Mouse (Mus musculus) midbrain, embryonic 14.5 days (tissue): ENCODE data around the gene Mgea5. TPM values are rescaled to one million over a fixed set of nuclear protein-coding genes. Genes with fewer than 3 reads are reported as not detected.

ENCODE experiments used
- ATAC-seq: fragments of 200-750 bp; cut with Nextera tagmentation; 2 replicates; pipeline ENCODE4 v1.8.0; 2017; ENCODE audit warnings: moderate number of reproducible peaks, moderate library complexity; ENCODE audit not compliant: low FRiP score, low TSS enrichment
- DNase-seq: peaks from one replicate; pipeline ENCODE4 v3.0.0-alpha.2; 2015
- H3K27ac ChIP-seq: fragments of 300-500 bp; sonication (generic); replicated peaks from 2 replicates; pipeline ENCODE4 v1.5.1; 2014; ENCODE audit warnings: mild to moderate bottlenecking, low read depth, low read length, moderate library complexity
- H3K27me3 ChIP-seq: fragments of 300-500 bp; sonication (generic); 2 replicates; pipeline ENCODE4 v1.6.1; 2014; ENCODE audit warnings: low read length, control low read depth, mixed read lengths; ENCODE audit not compliant: control insufficient read depth, insufficient read depth
- H3K36me3 ChIP-seq: fragments of 300-500 bp; sonication (generic); 2 replicates; pipeline ENCODE4 v1.6.1; 2014; ENCODE audit warnings: low read length, control low read depth; ENCODE audit not compliant: control insufficient read depth, insufficient read depth
- H3K4me1 ChIP-seq: fragments of 300-500 bp; sonication (generic); 2 replicates; pipeline ENCODE4 v1.6.1; 2014; ENCODE audit warnings: mild to moderate bottlenecking, antibody characterized with exemption, low read length, control low read depth; ENCODE audit not compliant: control insufficient read depth, insufficient read depth
- H3K4me2 ChIP-seq: fragments of 300-500 bp; sonication (generic); 2 replicates; pipeline ENCODE4 v1.6.1; 2014; ENCODE audit warnings: mild to moderate bottlenecking, low read length, moderate library complexity
- H3K4me3 ChIP-seq: fragments of 300-500 bp; sonication (generic); replicated peaks from 2 replicates; pipeline ENCODE4 v1.5.1; 2014; ENCODE audit warnings: low read depth, low read length
- H3K9ac ChIP-seq: fragments of 300-500 bp; sonication (generic); replicated peaks from 2 replicates; pipeline ENCODE4 v1.6.1; 2014; ENCODE audit warnings: mild to moderate bottlenecking, low read length, moderate library complexity
- H3K9me3 ChIP-seq: fragments of 300-500 bp; sonication (generic); 2 replicates; pipeline ENCODE4 v1.6.1; 2016; ENCODE audit warnings: low read length, control low read depth, mixed read lengths; ENCODE audit not compliant: control insufficient read depth
- WGBS: fragments of 180-500 bp; shearing (Covaris S2); extraction: QIAGEN DNeasy Blood & Tissue Kit; methylation state at CpG from one replicate; pipeline ENCODE4 v1.1.7; 2014; 5-methylcytosine and 5-hydroxymethylcytosine counted together
- polyA plus RNA-seq: library from polyadenylated mRNA; unstranded; fragments of >200 nt; fragmentation: Nextera tagmentation; extraction: Ambion mirVana; gene quantifications from 2 replicates; pipeline ENCODE4 v1.2.1, GENCODE M21; 2014

The Mgea5 gene
- polyA plus RNA-seq, 1 experiment from 2014 or later: 118 TPM

GRCm38 (mm10) chr19:45736241-45736640 is 47.4 kb downstream of the Mgea5 start:
- Histone ChIP-seq H3K4me1 (peaks cover 14% of the 10 kb centered on the region), H3K27me3 (peaks cover 97% of the 10 kb centered on the region), H3K9ac (no peak overlapping the region), H3K36me3 (no peaks in the 10 kb centered on the region), H3K4me3 (no peak overlapping the region), H3K9me3 (no peaks in the 10 kb centered on the region), H3K27ac (no peak overlapping the region), H3K4me2 (no peak overlapping the region)
- ATAC-seq (no peak), DNase-seq (no peak)
- WGBS: 38% methylated on average over 1 of the region's 1 CpGs

GRCm38 (mm10) chr19:45734762-45735161 is 48.9 kb downstream of the Mgea5 start:
- DNase-seq (no peak), ATAC-seq (no peak)
- Histone ChIP-seq H3K4me1 (peaks cover 14% of the 10 kb centered on the region), H3K9ac (no peak overlapping the region), H3K4me2 (no peak overlapping the region), H3K27me3 (peaks cover 91% of the 10 kb centered on the region), H3K4me3 (no peak overlapping the region), H3K9me3 (no peaks in the 10 kb centered on the region), H3K36me3 (no peaks in the 10 kb centered on the region), H3K27ac (no peak overlapping the region)
- WGBS: 42% methylated on average over 7 of the region's 7 CpGs

- H3K4me1 ChIP-seq: peaks cover 14% of the 10 kb centered on the region
- DNase-seq (no peak), ATAC-seq (no peak)
- peaks cover 87% of the 10 kb centered on the region for H3K27me3 ChIP-seq
- no peaks in the 10 kb centered on the region for H3K36me3 ChIP-seq
- no peak overlapping the region for H3K27ac ChIP-seq
- no peak overlapping the region for H3K4me3 ChIP-seq
- 65% methylated on average over 5 of the region's 5 CpGs for WGBS
- no peak overlapping the region for H3K9ac ChIP-seq
- no peak overlapping the region for H3K4me2 ChIP-seq
- no peaks in the 10 kb centered on the region for H3K9me3 ChIP-seq
These were observed 49.4 kb downstream of the Mgea5 start for GRCm38 (mm10) chr19:45734191-45734590.

- no peak for DNase-seq
- no peak for ATAC-seq
These were observed 50.1 kb downstream of the Mgea5 start for GRCm38 (mm10) chr19:45733564-45733963.

GRCm38 (mm10) chr19:45731658-45732057 is 52.0 kb downstream of the Mgea5 start:
- H3K9ac ChIP-seq: no peak overlapping the region
- peaks cover under 1% of the 10 kb centered on the region for H3K4me1 ChIP-seq
- no peak overlapping the region for H3K4me2 ChIP-seq
- no peak for DNase-seq
- H3K9me3 ChIP-seq: no peaks in the 10 kb centered on the region
- ATAC-seq: no peak
- no peaks in the 10 kb centered on the region for H3K36me3 ChIP-seq
- 89% methylated on average over 7 of the region's 7 CpGs for WGBS
- peaks cover 67% of the 10 kb centered on the region for H3K27me3 ChIP-seq
- H3K4me3 ChIP-seq: no peak overlapping the region
- no peak overlapping the region for H3K27ac ChIP-seq

More at GRCm38 (mm10) chr19:45733564-45733963, 50.1 kb downstream of the Mgea5 start:
- no peak overlapping the region for H3K9ac ChIP-seq
- H3K27me3 ChIP-seq: peaks cover 81% of the 10 kb centered on the region
- H3K9me3 ChIP-seq: no peaks in the 10 kb centered on the region
- 14% methylated on average over 10 of the region's 10 CpGs for WGBS
- no peaks in the 10 kb centered on the region for H3K36me3 ChIP-seq
- peaks cover 14% of the 10 kb centered on the region for H3K4me1 ChIP-seq
- H3K27ac ChIP-seq: no peak overlapping the region
- no peak overlapping the region for H3K4me2 ChIP-seq
- no peak overlapping the region for H3K4me3 ChIP-seq

GRCm38 (mm10) chr19:45730042-45730441 is 53.6 kb downstream of the Mgea5 start:
- 71% methylated on average over 8 of the region's 8 CpGs for WGBS
- peaks cover 50% of the 10 kb centered on the region for H3K27me3 ChIP-seq

GRCm38 (mm10) chr19:45727231-45727630 is 56.4 kb downstream of the Mgea5 start:
- 75% methylated on average over 10 of the region's 10 CpGs for WGBS
- H3K27me3 ChIP-seq: peaks cover 36% of the 10 kb centered on the region
- ATAC-seq: no peak
- DNase-seq: no peak
- no peak overlapping the region for H3K9ac ChIP-seq
- no peaks in the 10 kb centered on the region for H3K36me3 ChIP-seq
- no peak overlapping the region for H3K27ac ChIP-seq
- H3K9me3 ChIP-seq: no peaks in the 10 kb centered on the region
- H3K4me1 ChIP-seq: no peaks in the 10 kb centered on the region
- H3K4me3 ChIP-seq: no peak overlapping the region
- H3K4me2 ChIP-seq: no peak overlapping the region

More at GRCm38 (mm10) chr19:45730042-45730441, 53.6 kb downstream of the Mgea5 start:
- no peak for DNase-seq
- Histone ChIP-seq H3K9me3 (no peaks in the 10 kb centered on the region), H3K4me2 (no peak overlapping the region), H3K9ac (no peak overlapping the region), H3K4me1 (no peaks in the 10 kb centered on the region), H3K36me3 (no peaks in the 10 kb centered on the region), H3K27ac (no peak overlapping the region), H3K4me3 (no peak overlapping the region)
- ATAC-seq: no peak

GRCm38 (mm10) chr19:45725677-45726277 is 57.9 kb downstream of the Mgea5 start:
- H3K27me3 ChIP-seq: peaks cover 26% of the 10 kb centered on the region
- 49% methylated on average over 14 of the region's 14 CpGs for WGBS

GRCm38 (mm10) chr19:45722188-45722587 is 61.4 kb downstream of the Mgea5 start:
- 72% methylated on average over 5 of the region's 5 CpGs for WGBS
- Histone ChIP-seq H3K9ac (no peak overlapping the region), H3K27ac (no peak overlapping the region)

More at GRCm38 (mm10) chr19:45725677-45726277, 57.9 kb downstream of the Mgea5 start:
- H3K9me3 ChIP-seq: no peaks in the 10 kb centered on the region
- no peak for DNase-seq
- no peak overlapping the region for H3K27ac ChIP-seq
- H3K4me1 ChIP-seq: no peaks in the 10 kb centered on the region
- H3K4me2 ChIP-seq: no peak overlapping the region
- H3K9ac ChIP-seq: no peak overlapping the region
- ATAC-seq: no peak
- H3K4me3 ChIP-seq: no peak overlapping the region
- H3K36me3 ChIP-seq: no peaks in the 10 kb centered on the region

More at GRCm38 (mm10) chr19:45722188-45722587, 61.4 kb downstream of the Mgea5 start:
- ATAC-seq (no peak), DNase-seq (no peak)
- no peaks in the 10 kb centered on the region for H3K9me3 ChIP-seq
- H3K27me3 ChIP-seq: peaks cover 37% of the 10 kb centered on the region
- H3K36me3 ChIP-seq: no peaks in the 10 kb centered on the region
- H3K4me2 ChIP-seq: no peak overlapping the region
- peaks cover 6% of the 10 kb centered on the region; the same call in 1 of the 2 replicates for H3K4me1 ChIP-seq
- no peak overlapping the region for H3K4me3 ChIP-seq
